Mouse (Mus musculus): ENCODE measurements around the gene Slc6a6. TPM values are rescaled to one million over a fixed set of nuclear protein-coding genes. Genes with fewer than 3 reads are reported as not detected.
A peak's percentile ranks its signal among the peaks of the same experiment; 100 is the strongest.

The Slc6a6 gene
- total RNA-seq, 1 experiment from 2014 or later = 906 TPM

DNA sequence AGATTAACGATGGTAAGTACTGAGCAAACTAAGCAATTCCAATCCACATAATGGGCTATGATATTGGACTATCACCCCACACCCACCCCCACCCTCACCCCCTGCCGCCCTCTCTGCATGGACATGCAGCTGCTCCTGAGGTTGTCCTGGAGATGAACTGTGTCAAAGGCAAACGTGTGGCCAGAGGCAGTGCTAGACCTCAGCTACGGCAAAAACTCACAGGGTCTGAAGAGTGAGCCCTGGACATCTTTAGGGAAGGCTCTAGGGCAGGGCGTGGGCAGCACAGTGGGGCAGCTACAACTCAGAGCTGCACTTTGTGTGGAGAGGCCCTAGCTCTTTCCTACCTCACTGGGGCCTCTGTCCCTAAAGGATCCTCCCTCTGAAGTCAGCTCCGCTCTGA, 13.6 kb upstream of the Slc6a6 start:
- DNase-seq = no peak

DNA sequence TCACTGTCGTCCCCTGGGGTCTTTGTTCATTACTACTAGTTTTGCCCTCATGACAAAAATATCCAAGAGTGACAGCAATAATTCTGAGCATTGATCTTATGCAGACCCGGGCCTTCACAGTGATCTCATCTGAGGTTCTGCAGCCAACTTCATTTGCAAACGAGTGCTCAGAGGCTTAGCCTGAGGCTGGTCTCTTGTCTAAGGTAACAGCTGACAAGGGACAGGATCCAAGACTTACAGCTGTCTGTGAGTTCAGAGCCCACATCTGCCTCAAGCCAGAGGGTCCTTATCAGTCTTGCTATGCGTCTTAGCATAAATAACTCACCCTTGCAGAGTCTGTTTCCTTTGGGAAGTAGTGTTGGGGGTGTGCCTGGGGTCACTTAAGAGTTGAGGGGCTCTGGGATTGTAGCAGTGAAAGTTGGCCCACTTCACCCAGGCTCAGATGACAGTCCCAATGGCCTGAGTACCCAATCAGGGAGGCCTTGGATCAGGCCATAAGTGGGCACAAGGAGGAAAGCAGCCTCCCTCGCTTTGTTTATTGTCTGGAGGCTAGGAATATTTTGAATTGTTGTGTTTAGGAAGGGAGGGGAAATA, 9.0 kb upstream of the Slc6a6 start:
- no peak for DNase-seq

- DNase-seq = no peak
These were observed 5.3 kb upstream of the Slc6a6 start for GRCm38 (mm10) chr6:91678506-91679094.

DNA sequence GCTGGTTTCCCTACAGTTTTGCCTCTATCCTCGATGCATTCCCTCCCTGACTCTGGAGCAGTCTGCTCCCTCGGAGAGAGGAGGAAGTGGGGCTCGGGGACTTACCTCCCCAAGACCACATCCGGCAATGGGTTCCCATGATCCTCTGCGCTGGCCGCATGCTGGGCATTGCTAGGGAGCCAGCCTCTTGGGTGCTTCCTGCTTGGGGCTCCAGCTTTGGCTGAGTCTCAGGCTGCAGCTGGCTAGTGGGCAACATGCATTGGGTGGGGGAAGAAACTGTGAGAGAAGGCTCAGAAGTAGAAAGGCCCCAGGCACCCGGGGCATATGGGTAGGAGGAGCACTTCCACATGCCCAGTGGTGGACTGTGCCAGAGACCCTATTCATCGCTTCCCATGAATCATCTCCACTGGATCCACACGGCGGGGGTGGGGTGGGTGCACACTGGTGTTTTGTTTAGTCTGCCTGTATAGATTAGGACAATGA, 4.7 kb upstream of the Slc6a6 start:
- DNase-seq = no peak

DNA sequence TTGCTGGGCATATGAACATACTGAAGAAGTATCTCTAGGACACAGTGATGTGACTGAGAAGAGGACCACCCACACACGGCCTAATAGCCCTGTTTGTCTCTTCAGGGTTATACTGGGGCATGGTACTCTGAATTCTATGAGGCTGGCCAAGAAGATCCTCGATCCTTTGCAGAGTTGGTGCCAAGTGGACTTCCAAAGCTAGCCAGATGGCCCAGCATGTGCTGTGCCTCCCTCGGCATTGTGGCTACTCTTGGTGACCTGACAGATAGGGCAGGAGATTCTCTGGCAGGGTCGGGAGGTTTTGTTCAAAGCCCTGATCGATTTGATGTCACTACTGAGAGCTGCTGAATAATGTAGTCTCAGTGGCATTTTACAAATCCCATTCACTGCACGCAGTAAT, 4.1 kb upstream of the Slc6a6 start:
- DNase-seq = no peak

DNA sequence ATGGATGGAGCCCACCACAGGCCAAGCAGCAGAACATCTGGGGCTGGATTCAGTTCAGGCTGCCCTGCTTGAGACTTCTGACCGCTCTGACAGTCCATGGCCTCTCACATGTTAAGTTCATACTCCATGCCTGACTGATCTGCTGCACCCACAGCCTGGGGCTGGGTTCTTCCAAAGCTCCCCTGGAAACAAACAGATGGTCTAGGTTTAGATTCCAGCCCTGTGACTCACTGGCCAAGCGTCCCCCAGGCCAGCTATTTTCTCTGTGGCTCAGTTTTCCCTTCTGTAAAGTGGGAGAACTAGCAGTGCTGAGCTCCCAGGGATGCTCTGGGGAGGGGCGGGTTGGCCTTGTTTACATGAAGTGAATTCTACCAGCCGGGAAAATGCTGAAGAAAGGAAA, 2.0 kb upstream of the Slc6a6 start:
- no peak for DNase-seq

DNA sequence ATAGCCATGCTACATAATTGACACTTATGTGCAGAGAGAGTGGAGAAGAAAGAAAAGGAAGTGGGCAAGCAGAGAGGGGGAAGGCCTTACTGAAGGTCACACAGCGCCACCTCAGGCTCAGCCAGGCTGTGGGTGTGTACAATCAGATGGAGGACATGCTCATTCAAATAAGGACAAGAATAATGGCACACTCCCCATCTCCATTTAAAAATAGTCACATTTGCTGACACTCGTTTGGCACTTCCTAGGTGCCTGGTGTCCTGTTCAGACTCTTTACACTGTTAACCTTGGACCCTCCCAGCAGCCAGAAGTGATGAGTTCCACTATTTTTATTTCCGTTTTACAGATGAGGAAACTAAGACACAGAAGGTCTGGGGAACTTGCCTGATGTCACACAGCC, 732 bp upstream of the Slc6a6 start:
- DNase-seq = no peak

- no peak for DNase-seq
These were observed 599 bp downstream of the Slc6a6 start for GRCm38 (mm10) chr6:91684474-91684829.

- peak; percentile 62 for DNase-seq
These were observed 1.1 kb downstream of the Slc6a6 start for GRCm38 (mm10) chr6:91684831-91685532.

DNA sequence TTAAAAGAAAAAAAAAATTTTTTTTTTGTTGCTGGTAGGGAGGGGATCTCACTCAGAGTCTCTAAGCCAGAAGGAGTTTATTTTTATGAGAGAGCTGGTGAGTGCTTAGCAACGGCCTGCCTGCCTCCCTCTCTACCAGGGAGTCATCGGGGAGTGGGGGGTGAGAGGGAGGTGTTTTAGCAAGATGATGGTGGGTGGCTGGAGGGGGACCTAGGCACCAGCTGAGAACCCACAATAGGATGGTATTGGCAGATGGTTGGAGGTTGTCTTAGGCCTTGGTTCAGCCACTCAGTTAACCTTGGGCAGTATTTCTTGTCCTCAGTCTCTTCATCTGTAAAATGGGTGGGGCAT, 1.7 kb downstream of the Slc6a6 start:
- DNase-seq = no peak

DNA sequence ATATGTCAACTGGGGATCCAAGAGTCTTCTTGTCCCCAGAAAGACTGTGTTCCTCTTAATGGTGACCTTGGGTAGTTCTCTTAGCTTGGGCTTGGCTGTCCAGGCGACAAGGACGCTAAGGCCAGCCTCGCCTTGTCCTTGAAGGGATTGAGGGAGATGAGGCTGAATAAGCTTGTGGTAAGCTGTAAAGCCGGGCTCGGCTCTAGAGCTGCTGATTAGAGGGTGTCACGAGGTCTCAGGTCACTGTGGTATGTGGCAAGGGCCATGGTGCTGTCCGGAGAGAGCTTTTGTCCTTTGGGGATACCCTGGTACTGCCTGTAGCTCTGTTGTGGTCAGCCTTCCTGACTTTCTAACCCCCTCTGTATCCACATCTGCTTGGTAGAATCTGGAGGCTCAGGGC, 2.0 kb downstream of the Slc6a6 start:
- no peak for DNase-seq

- DNase-seq = peak; percentile 74
These were observed 2.7 kb downstream of the Slc6a6 start for GRCm38 (mm10) chr6:91686597-91686996.

GRCm38 (mm10) chr6:91688021-91688420, 4.2 kb downstream of the Slc6a6 start:
- DNase-seq = no peak

DNA sequence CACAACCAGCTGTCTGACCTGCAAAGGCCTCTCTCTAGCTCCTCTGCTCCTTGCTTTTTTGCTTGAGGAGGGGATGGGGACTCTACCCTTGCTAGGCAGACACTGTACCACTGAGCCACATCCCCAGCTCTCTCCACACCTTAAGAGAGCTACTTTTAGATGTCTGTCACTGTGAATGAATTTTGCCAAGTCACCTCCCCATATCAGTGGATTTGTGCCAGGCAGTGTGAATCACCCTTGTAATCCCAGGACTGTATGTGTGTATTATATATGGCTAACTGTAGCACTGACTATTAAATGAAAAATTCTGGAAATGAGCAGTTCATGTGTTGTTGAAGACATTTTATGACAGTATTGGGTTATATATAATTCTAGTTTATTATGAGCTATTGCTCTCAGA, 5.4 kb downstream of the Slc6a6 start:
- DNase-seq = no peak

GRCm38 (mm10) chr6:91690222-91690621, 6.4 kb downstream of the Slc6a6 start:
- DNase-seq = no peak

DNA sequence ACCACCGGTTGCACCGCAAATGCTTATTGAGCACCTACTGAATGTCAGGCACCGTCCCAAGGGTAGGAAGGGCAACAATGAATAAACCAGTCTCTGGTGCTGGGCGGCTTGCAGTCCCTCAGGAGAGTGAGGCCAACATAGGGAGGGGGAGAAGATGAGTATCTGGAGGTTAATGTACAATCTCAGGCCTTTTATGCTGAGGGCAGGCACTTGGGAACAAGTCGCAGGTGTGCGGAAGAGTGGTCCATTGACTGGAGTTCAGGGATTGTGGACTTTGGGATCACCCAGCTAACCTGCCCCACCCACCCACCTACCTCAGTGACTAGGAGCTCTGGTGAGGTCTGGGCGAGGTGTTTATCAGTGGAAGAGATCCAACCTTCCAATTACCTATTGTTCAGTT, 6.8 kb downstream of the Slc6a6 start:
- DNase-seq = no peak

- no peak for DNase-seq
These were observed 7.7 kb downstream of the Slc6a6 start for GRCm38 (mm10) chr6:91691576-91691975.

- DNase-seq = no peak
These were observed 9.5 kb downstream of the Slc6a6 start for GRCm38 (mm10) chr6:91693301-91693886.

GRCm38 (mm10) chr6:91694610-91695009, 10.8 kb downstream of the Slc6a6 start:
- DNase-seq = peak; percentile 78

DNA sequence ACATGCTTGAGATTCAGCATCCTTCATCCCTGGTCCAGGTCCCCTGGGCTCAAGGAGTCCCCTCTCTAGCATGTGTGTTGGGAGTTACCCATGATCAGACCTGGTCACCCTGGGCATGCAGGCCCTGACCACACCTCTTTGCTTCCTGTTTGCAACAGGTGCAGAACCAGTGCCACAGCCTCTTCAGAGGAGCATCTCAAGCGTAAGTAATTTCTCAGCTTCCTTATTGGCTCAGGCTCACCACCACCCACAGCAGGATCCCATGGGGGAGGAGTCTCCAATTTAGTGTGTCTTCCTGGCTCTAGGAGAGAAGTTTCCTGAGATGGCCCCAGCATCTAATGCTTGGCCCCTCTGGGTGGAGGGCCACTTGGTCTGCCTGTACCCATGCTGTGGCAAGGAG, 15.0 kb downstream of the Slc6a6 start:
- DNase-seq = no peak

DNA sequence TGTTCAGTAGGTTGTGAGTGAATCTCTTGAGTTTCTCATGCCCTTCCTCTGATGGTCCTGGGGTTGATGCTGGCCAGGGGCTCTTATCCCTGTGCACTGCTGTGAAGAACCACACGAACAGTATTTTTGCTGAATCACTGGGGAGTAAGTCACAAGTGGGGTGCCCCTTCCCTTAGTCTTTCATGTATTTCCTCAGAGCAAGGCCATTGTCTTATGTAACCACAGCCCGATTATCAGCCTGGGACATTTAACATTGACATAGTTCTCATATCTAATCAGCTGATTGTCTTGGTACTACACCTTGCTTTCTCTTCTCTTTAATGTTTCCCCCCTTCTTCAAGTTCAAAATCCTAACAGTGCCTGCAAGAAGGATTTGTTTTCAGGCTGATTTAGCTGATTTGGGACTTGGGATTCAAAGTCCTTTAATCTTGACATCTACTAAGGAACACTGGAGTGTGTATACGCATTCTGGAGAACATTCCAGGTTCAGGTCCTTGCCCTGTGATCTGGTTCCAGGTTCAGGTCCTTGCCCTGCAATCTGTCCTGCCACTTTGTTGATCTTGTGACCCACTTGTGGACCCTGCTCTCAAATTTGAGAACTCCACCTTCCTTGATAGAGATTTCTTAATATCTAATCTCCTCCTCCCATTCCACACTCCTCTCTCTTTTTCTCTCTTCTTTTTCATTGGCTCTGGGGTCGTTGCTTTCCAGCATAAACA, 15.8 kb downstream of the Slc6a6 start:
- no peak for DNase-seq

DNA sequence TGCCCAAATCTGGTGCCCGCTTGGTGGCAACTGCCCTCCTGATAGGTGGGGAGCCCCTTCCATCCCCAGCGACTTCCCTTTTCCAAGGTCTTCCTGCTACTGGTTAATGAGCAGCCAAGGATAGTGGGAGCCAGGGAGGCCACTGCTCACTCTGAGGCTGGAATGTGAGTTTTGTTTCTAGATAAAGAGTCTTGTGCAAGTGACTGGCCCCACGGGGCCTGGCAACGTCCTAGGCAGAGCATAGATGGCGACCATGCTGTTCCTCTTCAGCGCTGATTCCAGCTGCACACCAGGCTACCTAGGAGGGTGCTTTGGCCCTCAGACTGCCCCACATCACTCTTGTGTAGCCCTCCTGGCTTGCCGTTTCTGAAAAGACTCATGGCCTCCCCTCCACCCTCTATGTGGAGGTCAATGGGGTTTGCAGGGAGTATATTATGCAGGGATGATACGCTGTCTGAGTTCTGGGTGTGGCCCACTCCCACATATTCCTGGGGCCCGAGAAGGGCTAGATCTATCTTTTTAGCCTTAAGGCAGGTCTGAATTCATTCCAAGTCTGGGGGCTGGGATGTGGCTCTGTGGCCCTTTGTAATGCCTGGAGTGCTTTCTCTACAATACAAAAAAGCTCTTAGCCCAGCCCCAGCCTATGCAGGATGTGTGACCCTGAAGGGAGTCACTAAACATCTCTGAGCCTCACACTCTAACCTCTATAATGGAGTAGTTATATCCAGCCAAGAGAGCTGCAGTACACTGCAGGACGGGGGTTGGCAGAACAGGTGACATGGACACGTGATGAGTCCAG, 17.2 kb downstream of the Slc6a6 start:
- no peak for DNase-seq

Measured in adrenal gland, postnatal 25 days (tissue).